Mouse (Mus musculus) ES-E14 (cell line): ENCODE results near the gene Tmem88b.

Experiments used
- CHD2 ChIP-seq: IDR thresholded peaks from 2 replicates; pipeline ENCODE4 v1.6.1; 2014; ENCODE audit warnings: mild to moderate bottlenecking, low read depth, low read length, inconsistent platforms
- HCFC1 ChIP-seq: IDR thresholded peaks from 2 replicates; pipeline ENCODE4 v1.6.1; 2012; ENCODE audit warnings: low read length, inconsistent platforms, borderline replicate concordance; ENCODE audit not compliant: insufficient read depth
- MAFK ChIP-seq: IDR thresholded peaks from 2 replicates; pipeline ENCODE4 v1.6.1; 2014; ENCODE audit warnings: mild to moderate bottlenecking, low read depth, low read length, inconsistent platforms; ENCODE audit not compliant: insufficient read depth
- ZNF384 ChIP-seq: IDR thresholded peaks from 2 replicates; pipeline ENCODE4 v1.6.1; 2012; ENCODE audit warnings: low read depth, low read length, inconsistent platforms

DNA sequence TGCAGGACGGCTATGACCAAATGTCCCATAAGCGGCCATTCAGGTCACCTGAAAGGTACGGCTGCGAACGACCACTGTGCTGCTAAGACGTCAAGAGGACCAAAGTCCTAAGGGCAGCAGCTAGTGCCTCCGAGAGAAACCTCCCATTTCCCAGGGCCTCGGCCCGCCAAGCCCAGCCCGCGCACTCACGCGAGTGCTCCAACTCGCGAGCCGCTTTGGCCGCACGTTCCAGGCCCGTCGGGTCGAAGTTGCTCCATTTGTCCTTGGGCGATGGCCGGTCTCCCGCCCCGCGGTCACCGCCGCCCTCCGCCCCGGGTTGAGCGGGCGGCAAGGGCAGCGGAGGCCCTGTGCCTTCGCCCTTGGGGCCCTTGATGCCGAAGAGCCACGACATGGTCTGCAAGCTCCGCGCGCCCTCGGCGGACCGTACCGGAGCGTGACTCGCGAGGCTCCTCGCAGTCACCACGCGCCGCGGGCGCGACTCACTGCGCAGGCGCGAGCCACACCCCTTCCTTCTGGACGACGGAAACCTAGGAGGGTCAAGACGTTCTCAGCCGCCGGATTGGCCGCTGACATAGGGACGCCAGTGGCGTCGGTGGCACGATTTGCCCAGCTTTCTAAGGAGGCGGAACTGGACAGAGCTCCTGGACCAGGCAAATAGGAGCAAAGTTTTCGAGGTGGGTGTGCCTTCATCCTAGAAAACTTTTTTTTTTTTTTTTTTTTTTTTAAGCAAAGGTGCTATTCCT lies 24.9 kb downstream of the Tmem88b start, which contains the start of gene Atad3a:
- TF ChIP-seq ZNF384 (peak; percentile 98), CHD2 (0 out of 2 replicates have a peak, but pooled peaks have one; percentile 29), HCFC1 (peak; percentile 52; the same call in 1 of the 2 replicates), MAFK (no peak)
